Mouse (Mus musculus) urinary bladder, postnatal 0 days (tissue): ENCODE results near the gene Erich2. TPM values are rescaled to one million over a fixed set of nuclear protein-coding genes. Genes with fewer than 3 reads are reported as not detected.

Experiments used
- polyA plus RNA-seq: library from polyadenylated mRNA; unstranded; fragments of >200 nt; fragmentation: Nextera tagmentation; extraction: Ambion mirVana; gene quantifications from 2 replicates; pipeline ENCODE4 v1.2.1, GENCODE M21; 2015

The Erich2 gene
- polyA plus RNA-seq: 0.58 and 1.5 TPM in 2 replicates

DNA sequence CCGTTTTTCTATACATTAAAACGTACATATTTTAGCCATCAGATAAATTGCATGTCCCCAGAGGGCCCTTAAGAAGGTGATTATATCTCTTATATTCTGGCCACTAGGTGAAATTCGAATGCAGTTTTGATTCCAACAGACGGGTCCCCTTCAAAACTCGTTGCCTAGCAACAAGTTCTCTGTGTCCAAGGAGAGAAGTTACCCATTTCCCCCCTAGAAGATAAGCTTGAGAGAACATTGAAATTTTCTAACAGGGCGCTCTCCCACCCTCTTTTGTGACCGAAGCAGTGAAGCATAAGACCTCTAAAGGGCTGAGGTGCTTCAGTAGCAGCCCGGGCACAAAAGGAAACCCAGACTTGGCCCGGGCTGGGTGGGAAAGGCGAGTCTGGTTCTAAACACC, at the start of gene Erich2:
Gene Erich2, plus strand, starts transcription at position 324 of the 400 bp plus-strand sequence.

DNA sequence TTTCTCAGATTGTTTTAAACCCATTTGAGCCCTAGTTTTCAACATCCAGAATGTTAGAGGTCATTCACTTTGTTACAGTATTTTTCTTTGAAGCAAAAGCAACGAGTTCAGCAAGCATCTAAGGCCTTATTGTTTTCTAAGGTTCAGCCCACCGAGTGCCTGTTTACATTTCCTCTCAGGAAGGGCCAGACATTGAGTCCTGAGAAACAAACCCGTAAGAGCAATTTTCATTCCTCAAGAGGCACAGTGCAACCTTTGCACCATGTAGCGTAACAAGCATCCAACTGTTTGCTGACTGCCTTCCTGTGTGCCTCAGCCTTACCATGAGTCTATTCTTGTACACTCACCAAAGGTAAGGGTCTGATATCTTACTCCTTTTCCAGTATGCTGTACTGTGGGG, 44.2 kb downstream of the Erich2 start, which contains the start of gene Gad1:
Gene Gad1, plus strand, starts transcription at position 301 of the 400 bp plus-strand sequence.

Other genes with a start within 250 kb of the Erich2 start
- 0.19 and 0.34 TPM in 2 replicates for gene Sp5, start 33.9 kb upstream of the Erich2 start, polyA plus RNA-seq
- gene Gad1, start 44.3 kb downstream of the Erich2 start, polyA plus RNA-seq: not detected in 2 replicates
- gene Gorasp2, start 152.8 kb downstream of the Erich2 start, polyA plus RNA-seq: 138 and 163 TPM in 2 replicates
- 3.5 and 3.8 TPM in 2 replicates for gene Gm26558, start 153.3 kb downstream of the Erich2 start, polyA plus RNA-seq